Mouse (Mus musculus) heart, adult 2 months (tissue): ENCODE measurements around the gene Wdr27.

Source experiments
- CTCF ChIP-seq: fragments of 200-600 bp; IDR thresholded peaks from 2 replicates; pipeline ENCODE4 v1.8.1; 2022; ENCODE audit warnings: antibody characterized with exemption, mild to moderate bottlenecking, moderate library complexity
- EP300 ChIP-seq: fragments of 200-500 bp; IDR thresholded peaks from 2 replicates; pipeline ENCODE4 v1.6.1; 2011; ENCODE audit warnings: low read depth, low read length, control low read depth; ENCODE audit not compliant: insufficient read depth
- POLR2A ChIP-seq: fragments of 200-500 bp; IDR thresholded peaks from 2 replicates; pipeline ENCODE4 v1.6.1; 2011; ENCODE audit warnings: mild to moderate bottlenecking, low read depth, low read length, control low read depth; ENCODE audit not compliant: insufficient read depth

DNA sequence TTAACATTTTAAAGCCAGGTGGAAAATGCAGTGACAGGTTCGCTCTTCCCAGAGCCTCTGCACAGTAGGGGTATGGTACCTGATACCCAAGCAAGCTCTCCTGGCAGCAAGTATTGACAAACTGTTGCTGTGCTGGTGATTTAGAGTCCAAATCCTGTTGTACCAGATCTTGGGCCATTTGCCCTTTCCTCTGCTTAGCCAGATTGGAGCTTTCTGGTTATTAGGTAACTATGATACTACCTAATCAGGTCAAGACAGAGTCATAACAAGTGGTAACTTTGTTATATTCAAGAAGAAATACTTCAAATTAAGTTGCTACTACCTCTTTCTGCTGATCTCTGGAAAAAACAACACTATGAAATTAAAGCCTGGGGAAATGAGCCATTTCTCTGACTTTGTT, 1.6 kb upstream of the Wdr27 start:
- TF ChIP-seq CTCF (no peak), POLR2A (no peak), EP300 (no peak)
